Mouse (Mus musculus) CH12.LX (cell line): ENCODE data around the gene Tmem206. TPM values are rescaled to one million over a fixed set of nuclear protein-coding genes. Genes with fewer than 3 reads are reported as not detected.

Experiments used
- DNase-seq: peaks from one replicate; pipeline ENCODE4 v3.0.0-alpha.2; 2013; ENCODE audit errors: extremely low read depth
- H3K27ac ChIP-seq: 2 replicates; pipeline ENCODE4 v1.5.1; 2012; ENCODE audit warnings: low read depth, mild to moderate bottlenecking, control low read depth, moderate library complexity; ENCODE audit not compliant: insufficient read depth
- H3K27me3 ChIP-seq: replicated peaks from 2 replicates; pipeline ENCODE3; 2012; ENCODE audit warnings: inconsistent platforms
- H3K36me3 ChIP-seq, 2 experiments: replicated peaks in 1 of 2; 2 replicates each; pipeline versions ENCODE3 to v1.6.1; 2012; ENCODE audit warnings: inconsistent platforms in 1 of 2, low read length in 1 of 2, mild to moderate bottlenecking in 1 of 2, mixed read lengths in 1 of 2, moderate library complexity in 1 of 2; ENCODE audit not compliant: control insufficient read depth in 1 of 2, insufficient read depth in 1 of 2
- H3K4me1 ChIP-seq, 2 experiments: 2 replicates each; pipeline ENCODE4 v1.6.1; 2012; ENCODE audit warnings: inconsistent platforms in 1 of 2, moderate library complexity in 1 of 2; ENCODE audit not compliant: insufficient read depth in 2 of 2, control insufficient read depth in 1 of 2
- H3K4me2 ChIP-seq: 2 replicates; pipeline ENCODE4 v1.6.1; 2012; ENCODE audit warnings: low read depth, mild to moderate bottlenecking, control low read depth; ENCODE audit not compliant: poor library complexity, insufficient read depth, severe bottlenecking
- H3K4me3 ChIP-seq, 3 experiments: fragments of 150-350 bp in 1 of 3; sonication (generic) in 1 of 3; replicated peaks in 1 of 3; 2 replicates each; pipeline versions ENCODE3 to v1.5.1; 2011 to 2012; ENCODE audit warnings: low read depth in 2 of 3, low read length in 2 of 3, mild to moderate bottlenecking in 2 of 3, moderate library complexity in 2 of 3, control low read depth in 1 of 3, improper control_type of control experiment in 1 of 3, inconsistent platforms in 1 of 3, mixed read lengths in 1 of 3; ENCODE audit not compliant: poor library complexity in 1 of 3
- H3K79me2 ChIP-seq: replicated peaks from 2 replicates; pipeline ENCODE4 v1.6.1; 2012; ENCODE audit warnings: mild to moderate bottlenecking, moderate library complexity; ENCODE audit not compliant: control insufficient read depth, poor library complexity, insufficient read depth, severe bottlenecking; ENCODE audit errors: extremely low read depth
- H3K9ac ChIP-seq: 2 replicates; pipeline ENCODE4 v1.6.1; 2012; ENCODE audit warnings: low read depth, mild to moderate bottlenecking, control low read depth, moderate library complexity; ENCODE audit not compliant: insufficient read depth
- H3K9me3 ChIP-seq: replicated peaks from 2 replicates; pipeline ENCODE3; 2012; ENCODE audit warnings: low read length, inconsistent platforms, mixed read lengths
- BHLHE40 ChIP-seq: IDR thresholded peaks from 2 replicates; pipeline ENCODE4 v1.6.1; 2011; ENCODE audit warnings: mild to moderate bottlenecking, low read depth, low read length, improper control_type of control experiment
- CHD1 ChIP-seq: IDR thresholded peaks from 2 replicates; pipeline ENCODE4 v1.6.1; 2012; ENCODE audit warnings: low read depth, low read length, improper control_type of control experiment, inconsistent platforms
- E2F4 ChIP-seq: IDR thresholded peaks from 2 replicates; pipeline ENCODE4 v1.6.1; 2011; ENCODE audit warnings: low read depth, low read length, improper control_type of control experiment; ENCODE audit not compliant: insufficient replicate concordance
- EP300 ChIP-seq: IDR thresholded peaks from 2 replicates; pipeline ENCODE4 v1.6.1; 2011; ENCODE audit warnings: low read length, improper control_type of control experiment
- ETS1 ChIP-seq: conservative IDR thresholded peaks from 2 replicates; pipeline ENCODE4 v1.6.1; 2012; ENCODE audit warnings: low read depth, mild to moderate bottlenecking, inconsistent platforms, low read length, improper control_type of control experiment, moderate library complexity
- IRF4 ChIP-seq: IDR thresholded peaks from 2 replicates; pipeline ENCODE4 v1.6.1; 2014; ENCODE audit warnings: low read depth, mild to moderate bottlenecking, inconsistent platforms, low read length, improper control_type of control experiment
- JUN ChIP-seq: IDR thresholded peaks from 2 replicates; pipeline ENCODE4 v1.6.1; 2011; ENCODE audit warnings: low read depth, mild to moderate bottlenecking, low read length, improper control_type of control experiment, moderate library complexity; ENCODE audit not compliant: insufficient read depth
- KAT2A ChIP-seq: IDR thresholded peaks from 2 replicates; pipeline ENCODE4 v1.6.1; 2012; ENCODE audit warnings: low read length, improper control_type of control experiment, inconsistent platforms; ENCODE audit not compliant: insufficient replicate concordance
- MAFK ChIP-seq: IDR thresholded peaks from 2 replicates; pipeline ENCODE4 v1.6.1; 2011; ENCODE audit warnings: low read length, improper control_type of control experiment; ENCODE audit not compliant: insufficient replicate concordance
- MAZ ChIP-seq: IDR thresholded peaks from 2 replicates; pipeline ENCODE4 v1.6.1; 2012; ENCODE audit warnings: low read depth, mild to moderate bottlenecking, inconsistent platforms, low read length, improper control_type of control experiment, moderate library complexity
- MEF2A ChIP-seq: IDR thresholded peaks from 2 replicates; pipeline ENCODE4 v1.6.1; 2014; ENCODE audit warnings: low read depth, mild to moderate bottlenecking, inconsistent platforms, low read length, improper control_type of control experiment, borderline replicate concordance
- MYC ChIP-seq: IDR thresholded peaks from 2 replicates; pipeline ENCODE4 v1.6.1; 2011; ENCODE audit warnings: low read depth, mild to moderate bottlenecking, improper control_type of control experiment, low read length
- RAD21 ChIP-seq: IDR thresholded peaks from 2 replicates; pipeline ENCODE4 v1.6.1; 2011; ENCODE audit warnings: low read depth, mild to moderate bottlenecking, low read length, improper control_type of control experiment, moderate library complexity
- RCOR1 ChIP-seq: conservative IDR thresholded peaks from 2 replicates; pipeline ENCODE4 v1.6.1; 2012; ENCODE audit warnings: low read depth, mild to moderate bottlenecking, inconsistent platforms, low read length, improper control_type of control experiment
- TBP ChIP-seq: conservative IDR thresholded peaks from 2 replicates; pipeline ENCODE4 v1.6.1; 2011; ENCODE audit warnings: low read depth, low read length, improper control_type of control experiment
- TCF12 ChIP-seq: IDR thresholded peaks from 2 replicates; pipeline ENCODE4 v1.6.1; 2014; ENCODE audit warnings: low read depth, mild to moderate bottlenecking, inconsistent platforms, low read length, improper control_type of control experiment
- UBTF ChIP-seq: IDR thresholded peaks from 2 replicates; pipeline ENCODE4 v1.6.1; 2012; ENCODE audit warnings: low read depth, mild to moderate bottlenecking, inconsistent platforms, low read length, improper control_type of control experiment, moderate library complexity
- USF1 ChIP-seq: IDR thresholded peaks from 2 replicates; pipeline ENCODE4 v1.6.1; 2014; ENCODE audit warnings: low read depth, mild to moderate bottlenecking, inconsistent platforms, low read length, improper control_type of control experiment
- USF2 ChIP-seq: conservative IDR thresholded peaks from 2 replicates; pipeline ENCODE4 v1.6.1; 2011; ENCODE audit warnings: low read depth, low read length, improper control_type of control experiment
- ZC3H11A ChIP-seq: IDR thresholded peaks from 2 replicates; pipeline ENCODE4 v1.6.1; 2012; ENCODE audit warnings: low read depth, mild to moderate bottlenecking, inconsistent platforms, low read length, improper control_type of control experiment
- ZNF384 ChIP-seq: IDR thresholded peaks from 2 replicates; pipeline ENCODE4 v1.6.1; 2012; ENCODE audit warnings: low read depth, low read length, improper control_type of control experiment, inconsistent platforms
- dilution Hi-C: fragments of 300-500 bp; cut with MboI; formaldehyde crosslinking; loops from 2 replicates; pipeline ENCODE4 v1.14.3; 2020; ENCODE audit warnings: low sequenced_read_pairs; ENCODE audit not compliant: extremely low pct_unique_long_range_greater_than_20kb, extremely low pct_ligation_motif_present
- in situ Hi-C: fragments of 300-500 bp; cut with MboI; formaldehyde crosslinking; loops from 3 replicates; pipeline ENCODE4 v1.14.3; 2019; ENCODE audit warnings: low sequenced_read_pairs, low pct_ligation_motif_present, low pct_unique_long_range_greater_than_20kb, mixed read lengths
- polyA plus RNA-seq: library from polyadenylated mRNA; unstranded; fragments of >175 nt; gene quantifications from 2 replicates; pipeline ENCODE4 v1.2.1, GENCODE M21; 2012; ENCODE audit warnings: low read depth; ENCODE audit not compliant: insufficient read length
- total RNA-seq, 2 experiments: library from RNA; depleted of rRNA; stranded (reverse); fragments of 300-350 nt in 1 of 2; fragments of >200 nt in 1 of 2; gene quantifications; 2 replicates each; pipeline ENCODE4 v1.2.3; 2012 to 2014

The Tmem206 gene
- total and polyA plus RNA-seq, 3 experiments, result 13.1 to 16.4 (median 15.4) TPM

DNA sequence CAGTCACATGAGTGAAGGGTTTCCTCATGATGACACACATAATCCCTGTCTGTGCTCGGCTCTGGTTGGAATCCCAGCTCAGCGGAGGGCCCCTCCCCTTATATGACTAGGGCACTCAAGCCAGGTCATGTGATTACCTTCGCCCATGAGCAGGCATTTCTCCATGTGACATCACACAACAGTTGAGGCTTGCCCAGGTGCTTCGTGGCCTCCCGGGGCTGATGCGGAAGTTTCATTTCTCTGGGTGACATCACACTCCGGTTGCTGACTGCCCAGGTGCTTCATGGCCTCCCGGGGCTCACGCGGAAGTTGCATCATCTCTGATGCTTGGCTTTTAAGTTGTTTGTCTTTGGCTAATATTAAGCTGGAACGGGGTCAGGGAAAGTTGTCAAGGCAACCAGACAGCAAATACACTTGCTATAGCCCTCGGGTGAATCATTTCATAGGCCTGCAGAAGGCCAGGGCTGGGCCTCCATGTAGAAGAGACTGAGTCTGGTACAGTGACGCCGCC is 48.1 kb upstream of the Tmem206 start (continued):
- TF ChIP-seq MEF2A (peak; percentile 96), TBP (peak; percentile 70), RCOR1 (peak; percentile 82)
- TF ChIP-seq, all 38 proteins: peak for 25

DNA sequence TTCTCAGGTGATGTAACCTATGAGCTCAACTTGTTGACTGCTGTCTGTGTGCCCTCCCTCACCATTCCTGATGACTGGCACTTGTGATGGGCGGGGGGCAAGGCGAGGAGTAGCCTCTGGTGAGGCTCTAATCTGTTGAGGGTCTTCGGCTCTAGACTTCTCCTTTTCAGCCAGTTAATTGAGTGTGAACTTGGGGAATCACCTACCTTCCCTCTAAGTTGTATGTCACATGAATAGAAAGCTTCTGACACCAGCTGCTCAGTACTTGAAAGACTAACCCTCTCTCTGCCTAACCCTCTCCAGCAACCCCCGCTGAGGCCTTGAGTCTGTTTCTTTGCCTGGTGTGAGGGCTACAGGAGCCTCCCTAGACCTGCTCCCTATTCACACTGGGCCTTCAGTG is 47.4 kb upstream of the Tmem206 start:
- in situ Hi-C loops, result no loop called here
- peak overlapping the region; percentile 93 for H3K27ac ChIP-seq
- dilution Hi-C loops, result no loop called here
- DNase-seq, result peak; percentile 71
- H3K4me1 ChIP-seq, result peaks cover 45 to 87% of the 10 kb centered on the region in 2 experiments
- no peaks in the 10 kb centered on the region for H3K79me2 ChIP-seq
- H3K4me2 ChIP-seq, result peak overlapping the region; percentile 25; the same call in 1 of the 2 replicates
- peak; percentile 56; the same call in 1 of the 2 replicates for TF ChIP-seq CHD1
- TF ChIP-seq KAT2A, result 0 out of 2 replicates have a peak, but pooled peaks have one; percentile 29
- peak; percentile 84 for TF ChIP-seq ETS1
- TF ChIP-seq MAZ, result 0 out of 2 replicates have a peak, but pooled peaks have one; percentile 20
- no peak for TF ChIP-seq RAD21
- TF ChIP-seq TCF12, result no peak
- TF ChIP-seq IRF4, result no peak; the same call in 1 of the 2 replicates
- no peak for TF ChIP-seq ZC3H11A
- peak; percentile 69; the same call in 1 of the 2 replicates for TF ChIP-seq MYC
- TF ChIP-seq UBTF, result no peak
- TF ChIP-seq USF1, result peak; percentile 10; the same call in 1 of the 2 replicates
- 0 out of 2 replicates have a peak, but pooled peaks have one; percentile 20 for TF ChIP-seq MEF2A
- TF ChIP-seq E2F4, result no peak
- TF ChIP-seq BHLHE40, result no peak; the same call in 1 of the 2 replicates
- TF ChIP-seq USF2, result no peak
- TF ChIP-seq EP300, result peak; percentile 62
- TF ChIP-seq ZNF384, result no peak
- TF ChIP-seq JUN, result peak; percentile 11; the same call in 1 of the 2 replicates
- 0 out of 2 replicates have a peak, but pooled peaks have one; percentile 20 for TF ChIP-seq MAFK
- peak overlapping the region; percentile 31; the same call in 1 of the 2 replicates for H3K9ac ChIP-seq
- H3K36me3 ChIP-seq, result no peaks in the 10 kb centered on the region
- no peaks in the 10 kb centered on the region for H3K27me3 ChIP-seq
- no peaks in the 10 kb centered on the region for H3K9me3 ChIP-seq
- peak overlapping the region in 1 of 3 experiments; percentile 12 for H3K4me3 ChIP-seq
